Mouse (Mus musculus): Measurements from ENCODE around the gene Timmdc1. TPM values are rescaled to one million over a fixed set of nuclear protein-coding genes. Genes with fewer than 3 reads are reported as not detected.

Timmdc1 gene
- polyA plus RNA-seq, 1 experiment from 2014 or later, result 18.1 TPM

- WGBS (ENCODE audit: insufficient replicate concordance), result 83% methylated on average over 12 of the region's 12 CpGs
- peaks cover 54% of the 10 kb centered on the region for H3K36me3 ChIP-seq
- DNase-seq, result no peak
Measured at GRCm38 (mm10) chr16:38448458-38448857, 74.0 kb downstream of the Timmdc1 start.

More at GRCm38 (mm10) chr16:38448458-38448857, 74.0 kb downstream of the Timmdc1 start:
- H3K4me1 ChIP-seq (replicated peaks), result peaks cover 29% of the 10 kb centered on the region
- no peak for ATAC-seq (ENCODE audit: low read depth)
- H3K27me3 ChIP-seq, result no peaks in the 10 kb centered on the region
- no peak overlapping the region for H3K9ac ChIP-seq
- H3K27ac ChIP-seq, result no peak overlapping the region
- no peak overlapping the region for H3K4me3 ChIP-seq (replicated peaks)
- no peaks in the 10 kb centered on the region for H3K9me3 ChIP-seq (replicated peaks)
- H3K4me2 ChIP-seq, result no peak overlapping the region

Other genes starting within 250 kb of the Timmdc1 start
- 2.6 and 2.8 TPM in 2 replicates for gene Nr1i2, start 227.8 kb downstream of the Timmdc1 start, polyA plus RNA-seq (2015; fragmentation: Nextera tagmentation; extraction: Ambion mirVana)
- gene Maats1, start 180.5 kb downstream of the Timmdc1 start, polyA plus RNA-seq (2015; fragmentation: Nextera tagmentation; extraction: Ambion mirVana), result 0.05 TPM in 1 of 2 replicates, not detected in the other
- 331 and 350 TPM in 2 replicates for gene Cox17, start 175.7 kb downstream of the Timmdc1 start, polyA plus RNA-seq (2015; fragmentation: Nextera tagmentation; extraction: Ambion mirVana)
- not detected in 2 replicates for gene Gm21987, start 175.6 kb downstream of the Timmdc1 start, polyA plus RNA-seq (2015; fragmentation: Nextera tagmentation; extraction: Ambion mirVana)
- 22.3 and 24.2 TPM in 2 replicates for gene Popdc2, start 160.5 kb downstream of the Timmdc1 start, polyA plus RNA-seq (2015; fragmentation: Nextera tagmentation; extraction: Ambion mirVana)
- 8.4 and 9.2 TPM in 2 replicates for gene Pla1a, start 89.5 kb downstream of the Timmdc1 start, polyA plus RNA-seq (2015; fragmentation: Nextera tagmentation; extraction: Ambion mirVana)
- gene Adprh, start 70.0 kb downstream of the Timmdc1 start, polyA plus RNA-seq (2015; fragmentation: Nextera tagmentation; extraction: Ambion mirVana), result 38.1 and 41.2 TPM in 2 replicates
- gene Cd80, start 67.1 kb downstream of the Timmdc1 start, polyA plus RNA-seq (2015; fragmentation: Nextera tagmentation; extraction: Ambion mirVana), result 0.08 and 0.16 TPM in 2 replicates
- gene Poglut1, start 27.6 kb upstream of the Timmdc1 start, polyA plus RNA-seq (2015; fragmentation: Nextera tagmentation; extraction: Ambion mirVana), result 11.7 and 13.1 TPM in 2 replicates
- 33.8 and 37.1 TPM in 2 replicates for gene Tmem39a, start 36.0 kb upstream of the Timmdc1 start, polyA plus RNA-seq (2015; fragmentation: Nextera tagmentation; extraction: Ambion mirVana)
- 1.2 and 1.6 TPM in 2 replicates for gene Arhgap31, start 190.6 kb upstream of the Timmdc1 start, polyA plus RNA-seq (2015; fragmentation: Nextera tagmentation; extraction: Ambion mirVana)
- gene B4galt4, start 219.6 kb upstream of the Timmdc1 start, polyA plus RNA-seq (2015; fragmentation: Nextera tagmentation; extraction: Ambion mirVana), result 3.6 and 4.1 TPM in 2 replicates